Mouse (Mus musculus) right cerebral cortex, postnatal 4 days (tissue): ENCODE measurements at regions not wholly inside any gene's neighbourhood (a gene's known extent, or its start where the extent isn't known, plus 50 kb on each side); places are given as distances from the start of the nearest gene placed in this dataset.
"Not testable (repeated sequence)": the region's sequence is repeated elsewhere in the genome, so short reads cannot be mapped to it uniquely, and the experiment has no call there.

Source experiments
- DNase-seq: peaks from one replicate; pipeline ENCODE4 v3.0.0-alpha.2; 2022

DNA sequence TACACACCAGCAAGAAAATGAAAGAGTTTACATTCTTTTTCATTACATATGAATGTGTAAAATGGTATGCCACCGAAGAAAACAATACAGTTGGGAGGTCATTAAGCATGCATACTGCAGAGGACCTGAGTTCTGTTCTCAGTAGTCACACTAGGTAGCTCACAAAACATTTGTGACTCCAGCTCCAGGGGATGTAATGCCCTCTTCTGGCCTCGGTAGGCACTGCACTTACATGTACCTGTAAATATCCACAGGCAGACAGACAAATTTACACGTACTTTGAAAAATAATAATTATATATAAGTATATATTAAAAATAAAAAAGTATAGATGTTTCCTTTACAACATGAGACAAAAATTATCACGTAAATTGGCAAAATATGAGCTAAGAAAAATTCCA is 342.3 kb upstream of the Gm28363 start:
- no peak for DNase-seq

DNA sequence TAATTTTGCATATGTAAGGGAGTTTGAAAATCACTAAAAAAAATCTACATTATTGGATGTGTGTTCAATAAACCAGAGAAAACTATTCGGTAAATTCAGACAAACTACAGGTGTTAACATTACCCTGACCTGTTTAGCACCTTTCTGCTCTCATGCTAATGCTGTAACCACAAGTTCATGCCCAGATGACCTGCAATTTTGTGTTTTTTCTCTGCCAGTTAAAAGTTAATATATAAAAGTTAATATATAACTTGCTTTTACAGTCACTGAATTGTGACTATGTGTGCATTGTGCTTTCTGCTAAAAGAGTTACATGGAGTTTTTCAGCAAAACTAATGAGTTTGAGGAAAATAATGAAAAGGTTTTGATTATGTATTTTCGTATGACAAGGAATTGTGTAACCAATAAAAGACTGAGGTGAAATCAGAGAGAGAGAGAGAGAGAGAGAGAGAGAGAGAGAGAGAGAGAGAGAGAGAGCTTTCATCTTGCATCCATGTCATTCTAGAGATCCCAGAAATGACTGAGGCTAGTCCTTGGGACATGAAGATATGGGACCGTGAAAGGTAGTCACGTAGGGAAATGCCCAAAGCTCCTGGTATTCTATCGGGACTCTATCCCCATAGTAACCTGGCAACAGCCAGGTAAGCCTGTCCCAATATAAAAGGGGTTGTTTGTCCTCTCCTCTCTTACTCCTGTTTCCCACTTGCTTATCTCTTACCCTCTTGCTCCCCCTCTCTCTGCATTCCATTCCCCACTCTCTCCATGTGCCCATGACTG is 340.3 kb upstream of the Gm28363 start:
- DNase-seq = no peak

DNA sequence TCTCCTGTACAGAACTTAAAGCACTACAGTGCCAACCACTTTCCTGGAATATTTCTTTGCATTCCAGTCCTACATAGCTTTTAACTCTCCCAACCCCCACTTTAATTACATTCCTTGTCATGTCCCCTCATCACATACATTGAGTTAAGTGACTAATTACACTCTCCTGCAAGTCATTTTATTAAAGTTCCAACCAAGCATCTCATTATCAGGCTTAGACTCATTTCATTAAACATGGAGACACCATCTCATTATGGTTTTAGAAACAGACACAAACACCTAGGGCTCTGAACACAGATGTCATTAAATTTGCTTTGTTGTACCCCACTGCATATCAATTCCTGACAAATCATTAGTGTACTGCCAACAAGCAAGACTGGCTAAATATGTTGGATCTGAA is 332.9 kb upstream of the Gm28363 start:
- DNase-seq = no peak

DNA sequence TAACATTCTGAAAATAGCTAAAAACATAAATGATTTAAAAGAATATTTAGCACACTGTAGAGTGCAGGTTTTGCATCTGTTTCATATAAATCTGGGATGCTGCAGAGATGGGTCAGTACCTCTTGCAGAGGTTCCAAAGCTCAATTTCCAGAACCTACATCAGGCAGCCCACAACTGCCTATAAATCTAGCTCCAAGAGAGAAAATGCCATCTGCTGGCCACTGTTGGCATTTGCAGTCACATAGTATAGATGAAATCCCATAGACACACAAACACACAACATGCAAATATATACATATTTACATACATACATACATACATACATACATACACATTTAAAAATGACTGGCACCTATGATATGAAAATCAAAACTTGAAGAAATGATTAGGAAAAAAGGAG is 284.6 kb upstream of the Gm28363 start:
- DNase-seq = no peak

DNA sequence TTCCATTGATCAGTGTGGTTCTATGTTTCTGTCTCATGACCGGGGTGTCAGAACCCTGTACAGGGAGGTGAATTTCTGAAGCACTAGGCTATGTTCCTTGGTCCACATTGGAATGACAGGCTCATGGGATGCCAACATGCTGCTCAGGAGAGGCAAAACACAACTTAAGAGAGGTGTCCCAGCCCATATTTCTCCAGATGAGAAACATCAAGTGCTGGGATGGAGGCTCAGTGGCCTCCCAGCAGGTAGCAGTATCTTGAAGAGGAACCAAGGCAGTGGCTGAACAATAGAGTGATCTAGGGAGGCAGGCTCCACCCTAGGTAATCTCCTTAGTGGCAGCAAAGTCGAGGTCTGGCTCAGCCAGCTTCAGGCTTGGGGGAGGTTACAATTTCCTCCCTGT is 239.2 kb upstream of the Gm28363 start:
- DNase-seq = no peak

DNA sequence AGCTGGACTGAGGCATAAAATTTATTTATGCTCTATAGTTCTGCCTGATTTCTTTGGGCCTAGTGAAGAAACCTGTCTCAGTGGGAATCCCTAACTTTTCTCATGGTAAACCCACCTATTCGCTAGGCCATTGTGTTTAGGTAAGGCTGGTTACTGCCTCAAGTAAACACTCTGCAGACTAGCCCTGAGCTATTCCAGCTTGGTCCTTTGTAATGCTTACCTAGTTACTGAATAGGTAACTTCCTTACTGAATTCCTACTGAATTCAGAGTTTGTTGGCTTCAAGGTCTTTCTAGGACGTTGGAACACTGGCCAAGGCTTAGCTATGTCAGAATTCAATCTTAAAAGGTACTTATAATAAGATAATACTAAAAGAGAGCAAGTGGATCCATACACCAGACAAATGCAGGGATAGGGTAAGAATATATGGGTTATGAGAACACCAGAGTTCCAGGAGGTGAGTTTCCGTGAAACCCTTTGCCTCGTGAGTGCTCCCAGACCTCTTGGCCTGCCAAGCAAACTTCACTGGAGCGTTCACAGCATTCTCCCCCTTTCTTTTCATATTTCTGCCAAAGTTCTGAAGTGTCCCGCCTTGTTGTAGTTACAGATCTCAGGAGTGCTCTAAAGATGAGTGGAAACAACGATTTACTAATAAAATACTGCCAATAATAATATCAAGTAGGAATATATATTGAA is 238.6 kb upstream of the Gm28363 start:
- DNase-seq = not testable (repeated sequence)

DNA sequence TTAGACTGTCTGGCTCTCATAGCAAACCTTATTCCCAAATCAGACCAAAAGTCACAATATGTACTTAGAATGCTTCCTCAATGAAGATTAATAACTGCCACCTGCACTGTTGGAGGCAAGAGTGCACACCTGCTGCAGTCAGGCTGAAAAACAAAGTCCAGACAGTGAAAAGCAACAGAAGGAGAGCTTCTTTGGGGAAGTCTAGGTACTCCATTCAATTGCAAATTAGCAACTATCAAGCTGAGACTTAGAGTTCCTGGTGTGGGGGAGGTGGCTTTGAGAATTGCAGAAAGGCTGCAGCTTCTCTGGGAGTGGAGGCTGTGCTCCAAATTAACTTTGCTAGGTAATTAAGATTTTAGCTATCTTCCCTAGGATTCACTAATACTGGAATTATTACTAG is 237.8 kb upstream of the Gm28363 start:
- DNase-seq = not testable (repeated sequence)

DNA sequence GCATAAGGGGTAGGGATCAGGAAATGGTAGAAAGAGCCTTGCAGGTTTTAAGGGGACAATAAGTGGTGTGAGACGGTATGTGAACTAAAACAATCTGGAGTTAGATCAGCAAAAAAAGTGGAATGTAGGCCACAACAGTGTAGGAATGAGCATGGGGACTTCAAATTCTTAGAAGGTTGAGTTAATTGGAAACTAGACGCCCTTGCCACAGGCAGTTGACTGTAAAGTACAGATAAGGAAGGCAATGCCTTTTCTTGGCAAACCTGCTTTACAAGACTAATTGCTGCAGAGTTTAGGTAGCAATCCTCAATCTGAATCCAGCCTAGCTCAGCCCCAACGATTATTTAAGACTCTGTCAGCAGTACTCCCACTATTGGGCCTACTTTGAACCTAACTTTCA is 206.8 kb upstream of the Gm28363 start:
- DNase-seq = no peak

DNA sequence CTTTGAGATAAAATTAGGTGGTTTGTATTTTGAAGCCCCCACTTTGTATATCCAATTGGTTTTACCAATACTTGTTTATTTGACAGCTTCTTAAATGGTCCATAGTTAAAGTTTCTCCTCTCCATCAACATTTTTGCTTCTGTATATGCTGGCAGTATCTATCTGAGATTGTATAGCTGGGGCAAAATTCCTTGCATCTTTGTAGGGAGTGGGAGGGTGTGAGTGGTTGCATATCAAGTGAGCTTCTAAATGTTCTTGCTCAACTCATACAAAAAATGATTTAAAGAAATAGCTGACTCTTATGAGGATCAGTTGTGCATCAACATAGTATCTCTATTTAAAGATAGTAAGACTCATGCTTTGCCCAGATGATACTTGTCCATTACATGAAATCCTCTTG is 199.9 kb upstream of the Gm28363 start:
- no peak for DNase-seq

DNA sequence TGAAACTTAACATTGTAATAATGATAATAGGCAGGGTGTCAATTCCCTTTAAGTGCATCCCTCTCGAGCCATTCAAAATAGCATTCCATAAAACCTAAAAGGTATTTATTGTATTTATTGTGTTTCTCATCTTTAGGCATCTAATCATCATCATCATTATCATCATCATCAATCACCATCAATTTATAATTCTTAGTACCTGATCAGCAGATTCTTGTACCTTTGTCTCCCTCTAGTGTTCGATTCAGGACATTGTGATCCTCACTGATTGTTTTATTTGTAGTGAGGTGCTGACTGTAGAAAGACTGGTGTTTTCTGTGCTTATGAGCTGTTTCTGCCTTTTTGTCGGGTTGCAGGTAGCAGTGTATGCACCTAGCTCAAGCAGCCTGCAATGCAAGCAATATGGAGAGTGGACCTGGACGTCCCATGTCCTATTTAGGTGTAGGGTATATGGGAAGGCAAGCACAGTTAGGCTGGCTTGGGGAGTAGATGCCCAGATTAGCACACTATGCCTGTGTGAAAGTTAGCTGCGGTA is 177.4 kb upstream of the Gm28363 start:
- DNase-seq = peak; percentile 7
